In genomic region chr9:110701114-110702032, GRCm38 (mm10) we compare ENCODE assay signal across 20 mouse cellular contexts. TPM values are rescaled to one million over a fixed set of nuclear protein-coding genes. Genes with fewer than 3 reads are reported as not detected.
DNase-seq lines count a peak whose midpoint lies in the region; ATAC-seq and TF ChIP-seq lines count a peak whose summit lies in the region.
"Had no signal": no experiment of that assay in that cellular context is flagged by ENCODE, and none has a peak within 500 bp of the region (broad histone marks: within the 10 kb centered on the region; RNA-seq: fewer than 3 reads in every experiment).

No protein-coding gene starts in this region.

- H3K36me3 ChIP-seq in kidney, adult 2 months (ENCODE audit: control insufficient read depth, insufficient read depth, low read length): no peaks in the 10 kb centered on the region
- peaks cover 7% of the 10 kb centered on the region; the same call in 1 of the 2 replicates for H3K36me3 ChIP-seq in kidney, embryonic 14.5 days (ENCODE audit: control insufficient read depth, insufficient read depth, low read length)
- H3K36me3 ChIP-seq in intestine, embryonic 16.5 days (ENCODE audit: control insufficient read depth, insufficient read depth, low read length): peaks cover 3% of the 10 kb centered on the region; the same call in 1 of the 2 replicates

- DNase-seq in kidney, adult 2 months: peak; percentile 68
- DNase-seq in kidney, postnatal 36 days: peak; percentile 54 to 65
- no peak for DNase-seq in kidney, postnatal 10 days
- DNase-seq in ovary, postnatal 10 days (ENCODE audit: low spot score): no peak
- DNase-seq: adrenal gland, postnatal 14 days; cerebellum, adult 18-20 months; cerebellum, adult 9-11 months; cerebellum, postnatal 36 days; forebrain, postnatal 0 days; gastrocnemius, postnatal 36 days; heart, adult 11 months; heart, postnatal 36 days had no signal

- 69% methylated on average over 12 of the region's 12 CpGs for WGBS in kidney, adult 2 months
- 76% methylated on average over 11 of the region's 12 CpGs for WGBS in kidney, embryonic 14.5 days
- WGBS in intestine, embryonic 16.5 days: 77% methylated on average over 12 of the region's 12 CpGs

- no peak overlapping the region for H3K27ac ChIP-seq in kidney, adult 2 months (ENCODE audit: insufficient read depth, low read depth, low read length)
- H3K27ac ChIP-seq in kidney, embryonic 14.5 days (ENCODE audit: low read depth, low read length): no peak overlapping the region
- peak overlapping the region; percentile 37; the same call in 1 of the 2 replicates for H3K27ac ChIP-seq in intestine, embryonic 16.5 days (ENCODE audit: low read length)
- H3K27ac ChIP-seq: embryonic facial prominence, embryonic 10.5 days; forebrain, embryonic 13.5 days had no signal

- no peak overlapping the region for H3K4me2 ChIP-seq in kidney, embryonic 14.5 days (replicated peaks; ENCODE audit: low read depth, low read length)
- no peak overlapping the region for H3K4me2 ChIP-seq in intestine, embryonic 16.5 days (ENCODE audit: low read depth, low read length)
- H3K4me2 ChIP-seq: forebrain, embryonic 13.5 days; heart, embryonic 13.5 days had no signal

- H3K27me3 ChIP-seq in kidney, adult 2 months (replicated peaks; ENCODE audit: control insufficient read depth, insufficient read depth, low read length): no peaks in the 10 kb centered on the region
- no peaks in the 10 kb centered on the region for H3K27me3 ChIP-seq in kidney, embryonic 14.5 days (ENCODE audit: control insufficient read depth, insufficient read depth, low read length)
- no peaks in the 10 kb centered on the region for H3K27me3 ChIP-seq in intestine, embryonic 16.5 days (replicated peaks; ENCODE audit: control insufficient read depth, insufficient read depth, low read length)
- H3K27me3 ChIP-seq: CH12.LX; forebrain, embryonic 13.5 days; heart, embryonic 13.5 days; Patski had no signal

- TF ChIP-seq POLR2A in kidney, adult 2 months (IDR thresholded peaks at IDR 0.05; ENCODE audit: low read depth, low read length): no peak

- no peaks in the 10 kb centered on the region for H3K9me3 ChIP-seq in kidney, embryonic 14.5 days (ENCODE audit: control insufficient read depth, low read length)
- no peaks in the 10 kb centered on the region for H3K9me3 ChIP-seq in intestine, embryonic 16.5 days (ENCODE audit: control insufficient read depth, low read length)
- H3K9me3 ChIP-seq: embryonic facial prominence, embryonic 10.5 days; forebrain, embryonic 13.5 days; heart, embryonic 13.5 days had no signal

- ATAC-seq in kidney, embryonic 14.5 days (ENCODE audit: low FRiP score, low TSS enrichment): no peak
- peak; percentile 68 for ATAC-seq in intestine, embryonic 16.5 days
- ATAC-seq: activated CD4-positive, CD25-positive, alpha-beta regulatory T cell, adult 4 months; forebrain, embryonic 13.5 days; forebrain, postnatal 0 days; Patski had no signal

- H3K4me3 ChIP-seq in kidney, adult 2 months (ENCODE audit: insufficient read depth, low read depth, low read length): no peak overlapping the region
- H3K4me3 ChIP-seq in kidney, embryonic 14.5 days (ENCODE audit: low read length): no peak overlapping the region
- no peak overlapping the region for H3K4me3 ChIP-seq in intestine, embryonic 16.5 days (ENCODE audit: low read length)
- H3K4me3 ChIP-seq: embryonic facial prominence, embryonic 10.5 days; forebrain, embryonic 13.5 days; heart, embryonic 13.5 days had no signal

- TF ChIP-seq CTCF in kidney, adult 2 months (conservative IDR thresholded peaks at IDR 0.05; ENCODE audit: insufficient read depth, insufficient read length, low read depth, low read length): no peak

- no peak overlapping the region for H3K9ac ChIP-seq in kidney, embryonic 14.5 days (ENCODE audit: low read depth, low read length)
- no peak overlapping the region for H3K9ac ChIP-seq in intestine, embryonic 16.5 days (ENCODE audit: low read depth, low read length)
- H3K9ac ChIP-seq: forebrain, embryonic 13.5 days; forebrain, postnatal 0 days; heart, embryonic 13.5 days had no signal

- H3K4me1 ChIP-seq in kidney, adult 2 months (ENCODE audit: control insufficient read depth, insufficient read depth, low read length): no peaks in the 10 kb centered on the region; the same call in 1 of the 2 replicates
- H3K4me1 ChIP-seq in kidney, embryonic 14.5 days (ENCODE audit: control insufficient read depth, insufficient read depth, low read length): no peaks in the 10 kb centered on the region
- peaks cover 36% of the 10 kb centered on the region for H3K4me1 ChIP-seq in intestine, embryonic 16.5 days (ENCODE audit: control insufficient read depth, insufficient read depth, low read length)
- H3K4me1 ChIP-seq: embryonic facial prominence, embryonic 10.5 days had no signal

RNA-seq across cellular contexts. Expression of gene Myl3, which starts 40.3 kb away (rescaled TPM):
- 1.6 and 11.5 TPM in 2 replicates for polyA plus RNA-seq in kidney, adult 2 months (2012; rRNA removed)
- 0.96 and 1.4 TPM in 2 replicates for polyA plus RNA-seq in kidney, embryonic 14.5 days (2014; fragmentation: Nextera tagmentation; extraction: Ambion mirVana)
- polyA plus RNA-seq in intestine, embryonic 16.5 days (2015; fragmentation: Nextera tagmentation; extraction: Ambion mirVana): 0.67 and 0.71 TPM in 2 replicates
- polyA plus RNA-seq: activated CD4-positive, CD25-positive, alpha-beta regulatory T cell, adult 4 months had no signal

RNA-seq across cellular contexts. Expression of gene Ccdc12, which starts 45.1 kb away (rescaled TPM):
- 95.9 and 125 TPM in 2 replicates for polyA plus RNA-seq in kidney, adult 2 months (2012; rRNA removed)
- 160 and 193 TPM in 2 replicates for polyA plus RNA-seq in kidney, embryonic 14.5 days (2014; fragmentation: Nextera tagmentation; extraction: Ambion mirVana)
- polyA plus RNA-seq in intestine, embryonic 16.5 days (2015; fragmentation: Nextera tagmentation; extraction: Ambion mirVana): 168 and 188 TPM in 2 replicates

RNA-seq across cellular contexts. Expression of gene Pth1r, which starts 45.6 kb away (rescaled TPM):
- 740 and 847 TPM in 2 replicates for polyA plus RNA-seq in kidney, adult 2 months (2012; rRNA removed)
- 27.3 and 40.9 TPM in 2 replicates for polyA plus RNA-seq in kidney, embryonic 14.5 days (2014; fragmentation: Nextera tagmentation; extraction: Ambion mirVana)
- 15.4 and 16.4 TPM in 2 replicates for polyA plus RNA-seq in intestine, embryonic 16.5 days (2015; fragmentation: Nextera tagmentation; extraction: Ambion mirVana)
- polyA plus RNA-seq: activated CD4-positive, CD25-positive, alpha-beta regulatory T cell, adult 4 months had no signal

RNA-seq across cellular contexts. Expression of gene Nbeal2, which starts 47.4 kb away (rescaled TPM):
- 41.6 and 49.2 TPM in 2 replicates for polyA plus RNA-seq in kidney, adult 2 months (2012; rRNA removed)
- 2.6 and 4.8 TPM in 2 replicates for polyA plus RNA-seq in kidney, embryonic 14.5 days (2014; fragmentation: Nextera tagmentation; extraction: Ambion mirVana)
- polyA plus RNA-seq in intestine, embryonic 16.5 days (2015; fragmentation: Nextera tagmentation; extraction: Ambion mirVana): 4.0 and 4.2 TPM in 2 replicates

Comparison
In these comparisons a context has a peak if more than half of its experiments do, and no peak if none do; other contexts are left out.
1. DNase-seq: peak in kidney, adult 2 months (single experiment) and kidney, postnatal 36 days (2 of 2); none in kidney, postnatal 10 days (single experiment) and ovary, postnatal 10 days (single experiment).
2. RNA of gene Pth1r, which starts 45.6 kb away (polyA plus RNA-seq): 740 to 847 TPM in kidney, adult 2 months; 27.3 to 40.9 TPM in kidney, embryonic 14.5 days and 15.4 to 16.4 TPM in intestine, embryonic 16.5 days; every median in the first group is over 10 times any median in the second.